Mouse (Mus musculus) small intestine, adult 2 months (tissue): ENCODE measurements around the gene Lsm4. TPM values are rescaled to one million over a fixed set of nuclear protein-coding genes. Genes with fewer than 3 reads are reported as not detected.

Experiments used
- H3K27ac ChIP-seq: fragments of 200-500 bp; 2 replicates; pipeline ENCODE4 v1.5.1; 2012; ENCODE audit warnings: low read depth, low read length, control low read depth, inconsistent platforms; ENCODE audit not compliant: insufficient read depth
- H3K27me3 ChIP-seq: fragments of 200-500 bp; 2 replicates; pipeline ENCODE4 v1.6.1; 2012; ENCODE audit warnings: mild to moderate bottlenecking, moderate library complexity, low read length, inconsistent platforms; ENCODE audit not compliant: control insufficient read depth, insufficient read depth
- H3K36me3 ChIP-seq: fragments of 200-500 bp; 2 replicates; pipeline ENCODE4 v1.6.1; 2012; ENCODE audit warnings: mild to moderate bottlenecking, low read length, control low read depth, inconsistent platforms; ENCODE audit not compliant: control insufficient read depth, insufficient read depth
- H3K4me1 ChIP-seq: fragments of 200-500 bp; 2 replicates; pipeline ENCODE4 v1.6.1; 2012; ENCODE audit warnings: low read length, inconsistent platforms, mixed read lengths; ENCODE audit not compliant: control insufficient read depth, insufficient read depth, insufficient read length
- H3K4me3 ChIP-seq: fragments of 200-500 bp; 2 replicates; pipeline ENCODE4 v1.5.1; 2012; ENCODE audit warnings: low read depth, mild to moderate bottlenecking, control low read depth, inconsistent platforms, low read length, moderate library complexity
- CTCF ChIP-seq: fragments of 200-500 bp; IDR thresholded peaks from 2 replicates; pipeline ENCODE4 v1.5.1; 2012; ENCODE audit warnings: low read depth, mild to moderate bottlenecking, control low read depth, inconsistent platforms, low read length, moderate library complexity, mixed read lengths; ENCODE audit not compliant: insufficient replicate concordance, insufficient read length; ENCODE audit errors: extremely low read depth
- POLR2A ChIP-seq: fragments of 200-500 bp; IDR thresholded peaks from 2 replicates; pipeline ENCODE4 v1.6.1; 2012; ENCODE audit warnings: low read depth, mild to moderate bottlenecking, control low read depth, inconsistent platforms, low read length, moderate library complexity
- WGBS: fragments of 180-500 bp; shearing (Covaris S2); methylation state at CpG from one replicate; pipeline ENCODE4 v1.1.7; 2018; 5-methylcytosine and 5-hydroxymethylcytosine counted together
- polyA plus RNA-seq: library from polyadenylated mRNA; depleted of rRNA; stranded (reverse); fragments of >200 nt; gene quantifications from 2 replicates; pipeline ENCODE4 v1.2.3, GENCODE M21; 2012

Gene Lsm4
- polyA plus RNA-seq, 1 experiment: 152 TPM

GRCm38 (mm10) chr8:70653226-70653625 lies 19.8 kb upstream of the Lsm4 start:
- peaks cover 26% of the 10 kb centered on the region for H3K4me1 ChIP-seq
- H3K4me3 ChIP-seq: no peak overlapping the region
- TF ChIP-seq POLR2A (no peak), CTCF (peak; percentile 89; the same call in 1 of the 2 replicates)
- H3K36me3 ChIP-seq: peaks cover 49% of the 10 kb centered on the region
- H3K27me3 ChIP-seq: no peaks in the 10 kb centered on the region
- 15% methylated on average over 2 of the region's 2 CpGs for WGBS
- peak overlapping the region; percentile 23; the same call in 1 of the 2 replicates for H3K27ac ChIP-seq

GRCm38 (mm10) chr8:70654121-70654520 lies 18.9 kb upstream of the Lsm4 start:
- H3K4me1 ChIP-seq: peaks cover 20% of the 10 kb centered on the region
- 19% methylated on average over 1 of the region's 1 CpGs for WGBS
- TF ChIP-seq CTCF: no peak
- TF ChIP-seq POLR2A: no peak
- H3K36me3 ChIP-seq: peaks cover 47% of the 10 kb centered on the region
- H3K4me3 ChIP-seq: no peak overlapping the region
- H3K27me3 ChIP-seq: no peaks in the 10 kb centered on the region
- no peak overlapping the region for H3K27ac ChIP-seq

GRCm38 (mm10) chr8:70655469-70655868 lies 17.6 kb upstream of the Lsm4 start:
- no peak overlapping the region for H3K4me3 ChIP-seq
- peaks cover 39% of the 10 kb centered on the region for H3K36me3 ChIP-seq
- TF ChIP-seq POLR2A: no peak
- no peak for TF ChIP-seq CTCF
- no peaks in the 10 kb centered on the region for H3K27me3 ChIP-seq
- no peak overlapping the region for H3K27ac ChIP-seq
- H3K4me1 ChIP-seq: peaks cover 14% of the 10 kb centered on the region
- WGBS: 66% methylated on average over 2 of the region's 2 CpGs

GRCm38 (mm10) chr8:70656193-70656790 lies 16.8 kb upstream of the Lsm4 start:
- TF ChIP-seq POLR2A (no peak), CTCF (no peak)
- Histone ChIP-seq H3K27ac (no peak overlapping the region), H3K36me3 (peaks cover 31% of the 10 kb centered on the region), H3K4me1 (peaks cover 14% of the 10 kb centered on the region), H3K4me3 (no peak overlapping the region), H3K27me3 (no peaks in the 10 kb centered on the region)
- 84% methylated on average over 13 of the region's 13 CpGs for WGBS

GRCm38 (mm10) chr8:70657214-70657613 lies 15.8 kb upstream of the Lsm4 start:
- Histone ChIP-seq H3K27ac (0 out of 2 replicates have a peak overlapping the region, but pooled peaks have one; percentile 4), H3K36me3 (peaks cover 24% of the 10 kb centered on the region), H3K27me3 (no peaks in the 10 kb centered on the region), H3K4me3 (0 out of 2 replicates have a peak overlapping the region, but pooled peaks have one; percentile 19), H3K4me1 (peaks cover 14% of the 10 kb centered on the region)
- WGBS: 64% methylated on average over 3 of the region's 3 CpGs
- TF ChIP-seq POLR2A: no peak
- TF ChIP-seq CTCF: no peak

GRCm38 (mm10) chr8:70657739-70658138 lies 15.3 kb upstream of the Lsm4 start:
- Histone ChIP-seq H3K4me3 (peak overlapping the region; percentile 19), H3K27me3 (no peaks in the 10 kb centered on the region), H3K4me1 (peaks cover 11% of the 10 kb centered on the region), H3K36me3 (peaks cover 19% of the 10 kb centered on the region), H3K27ac (peak overlapping the region; percentile 4; the same call in 1 of the 2 replicates)
- WGBS: 90% methylated on average over 2 of the region's 2 CpGs
- TF ChIP-seq POLR2A: no peak
- no peak for TF ChIP-seq CTCF

GRCm38 (mm10) chr8:70658897-70659603 lies 14.0 kb upstream of the Lsm4 start:
- Histone ChIP-seq H3K27ac (peak overlapping the region; percentile 94), H3K27me3 (no peaks in the 10 kb centered on the region), H3K4me3 (peak overlapping the region; percentile 94), H3K36me3 (peaks cover 19% of the 10 kb centered on the region), H3K4me1 (peaks cover 11% of the 10 kb centered on the region)
- 1% methylated on average over 31 of the region's 31 CpGs for WGBS
- TF ChIP-seq POLR2A: no peak; the same call in 1 of the 2 replicates
- no peak for TF ChIP-seq CTCF
